In genomic region chr10:22608273-22608672, GRCm38 (mm10) we compare ENCODE assay signal across 13 mouse cellular contexts. TPM values are rescaled to one million over a fixed set of nuclear protein-coding genes. Genes with fewer than 3 reads are reported as not detected.
DNase-seq lines count a peak whose midpoint lies in the region; ATAC-seq lines count a peak whose summit lies in the region.
"Had no signal": no experiment of that assay in that cellular context is flagged by ENCODE, and none has a peak within 500 bp of the region (broad histone marks: within the 10 kb centered on the region; RNA-seq: fewer than 3 reads in every experiment).

No protein-coding gene starts in this region.

- H3K27ac ChIP-seq in forebrain, embryonic 12.5 days = peak overlapping the region; percentile 68
- no peak overlapping the region for H3K27ac ChIP-seq in limb, embryonic 11.5 days (replicated peaks; ENCODE audit: low read depth, low read length)
- peak overlapping the region; percentile 75; the same call in 1 of the 2 replicates for H3K27ac ChIP-seq in midbrain, embryonic 16.5 days (ENCODE audit: low read length)
- H3K27ac ChIP-seq: liver, embryonic 15.5 days had no signal

- no peak overlapping the region for H3K4me3 ChIP-seq in forebrain, embryonic 12.5 days (replicated peaks)
- no peak overlapping the region for H3K4me3 ChIP-seq in limb, embryonic 11.5 days (ENCODE audit: low read depth, low read length)
- H3K4me3 ChIP-seq in midbrain, embryonic 16.5 days (ENCODE audit: low read depth, low read length) = no peak overlapping the region
- H3K4me3 ChIP-seq: liver, embryonic 15.5 days had no signal

- WGBS in forebrain, embryonic 12.5 days = 83% methylated on average over 5 of the region's 5 CpGs
- WGBS in limb, embryonic 11.5 days = 45% methylated on average over 5 of the region's 5 CpGs
- 67% methylated on average over 5 of the region's 5 CpGs for WGBS in midbrain, embryonic 16.5 days

- H3K36me3 ChIP-seq in forebrain, embryonic 12.5 days (replicated peaks) = no peaks in the 10 kb centered on the region
- no peaks in the 10 kb centered on the region for H3K36me3 ChIP-seq in limb, embryonic 11.5 days (ENCODE audit: control insufficient read depth, insufficient read depth, low read length)
- no peaks in the 10 kb centered on the region for H3K36me3 ChIP-seq in midbrain, embryonic 16.5 days (ENCODE audit: control insufficient read depth, insufficient read depth, low read length)
- H3K36me3 ChIP-seq: liver, embryonic 15.5 days had no signal

- H3K4me2 ChIP-seq in forebrain, embryonic 12.5 days = no peak overlapping the region
- H3K4me2 ChIP-seq in limb, embryonic 11.5 days (ENCODE audit: low read depth, severe bottlenecking) = no peak overlapping the region
- no peak overlapping the region for H3K4me2 ChIP-seq in midbrain, embryonic 16.5 days (ENCODE audit: low read length)
- H3K4me2 ChIP-seq: liver, embryonic 15.5 days had no signal

- ATAC-seq in forebrain, embryonic 12.5 days (ENCODE audit: low FRiP score) = no peak
- ATAC-seq in limb, embryonic 11.5 days (ENCODE audit: insufficient number of reproducible peaks, low FRiP score, low TSS enrichment, low read depth) = peak; percentile 57; the same call in 1 of the 2 replicates
- peak; percentile 6; the same call in 1 of the 2 replicates for ATAC-seq in midbrain, embryonic 16.5 days
- ATAC-seq: inflammation-experienced regulatory T-cells, adult 6 months had no signal

- no peaks in the 10 kb centered on the region for H3K27me3 ChIP-seq in forebrain, embryonic 12.5 days
- H3K27me3 ChIP-seq in limb, embryonic 11.5 days (ENCODE audit: control insufficient read depth, insufficient read depth, low read length) = no peaks in the 10 kb centered on the region
- no peaks in the 10 kb centered on the region for H3K27me3 ChIP-seq in midbrain, embryonic 16.5 days (ENCODE audit: control insufficient read depth, insufficient read depth, low read depth, low read length)
- H3K27me3 ChIP-seq: liver, embryonic 15.5 days had no signal

- H3K9me3 ChIP-seq in forebrain, embryonic 12.5 days = no peaks in the 10 kb centered on the region
- no peaks in the 10 kb centered on the region for H3K9me3 ChIP-seq in limb, embryonic 11.5 days (ENCODE audit: control insufficient read depth, low read length)
- no peaks in the 10 kb centered on the region for H3K9me3 ChIP-seq in midbrain, embryonic 16.5 days (replicated peaks; ENCODE audit: control insufficient read depth, low read length, poor library complexity, severe bottlenecking)
- H3K9me3 ChIP-seq: liver, embryonic 15.5 days had no signal

- H3K9ac ChIP-seq in forebrain, embryonic 12.5 days = no peak overlapping the region
- no peak overlapping the region for H3K9ac ChIP-seq in limb, embryonic 11.5 days (ENCODE audit: low read length)
- H3K9ac ChIP-seq in midbrain, embryonic 16.5 days (ENCODE audit: low read depth, low read length) = no peak overlapping the region
- H3K9ac ChIP-seq: liver, embryonic 15.5 days had no signal

- peaks cover 13% of the 10 kb centered on the region for H3K4me1 ChIP-seq in forebrain, embryonic 12.5 days
- peaks cover 3% of the 10 kb centered on the region; the same call in 1 of the 2 replicates for H3K4me1 ChIP-seq in limb, embryonic 11.5 days (ENCODE audit: control insufficient read depth, insufficient read depth, low read length)
- peaks cover 4% of the 10 kb centered on the region; the same call in 1 of the 2 replicates for H3K4me1 ChIP-seq in midbrain, embryonic 16.5 days (ENCODE audit: control insufficient read depth, insufficient read depth, low read length)
- H3K4me1 ChIP-seq: liver, embryonic 15.5 days had no signal

- peak; percentile 8 for DNase-seq in embryo, embryonic 10.5 days (ENCODE audit: low spot score)
- DNase-seq in embryo, embryonic 11 days = no peak
- DNase-seq in limb, embryonic 11.5 days (ENCODE audit: low spot score) = no peak
- DNase-seq in adrenal gland, adult 8-10 months = no peak
- no peak for DNase-seq in gastrocnemius, postnatal 4 days (ENCODE audit: low spot score in 2 of 2)
- DNase-seq in layer of hippocampus, postnatal 36 days = no peak
- DNase-seq: adrenal gland, postnatal 14 days; kidney, postnatal 25 days had no signal

RNA-seq across cellular contexts. Expression of gene Slc2a12, which starts 36.5 kb away (rescaled TPM):
- polyA plus RNA-seq in forebrain, embryonic 12.5 days (2016; fragmentation: Nextera tagmentation; extraction: Ambion mirVana) = 1.8 and 2.1 TPM in 2 replicates
- polyA plus RNA-seq in limb, embryonic 11.5 days (2014; fragmentation: Nextera tagmentation; extraction: Ambion mirVana) = 0.96 and 1.4 TPM in 2 replicates
- polyA plus RNA-seq in midbrain, embryonic 16.5 days (2015; fragmentation: Nextera tagmentation; extraction: Ambion mirVana) = 4.7 and 5.3 TPM in 2 replicates
- under 1 TPM; 0.78 to 0.96 (median 0.84) TPM for total RNA-seq in adrenal gland, adult 8-10 months (2022)
- 10 to 100 TPM; 13.0 to 13.2 TPM for total RNA-seq in gastrocnemius, postnatal 4 days (2021)
- 1 to 10 TPM; 4.0 to 4.2 TPM for total RNA-seq in layer of hippocampus, postnatal 36 days (2021)
- total RNA-seq: common myeloid progenitor, adult 5-6 weeks had no signal
